Mouse (Mus musculus) frontal cortex, postnatal 14 days (tissue): ENCODE results near the gene Grhl1.
A peak's percentile ranks its signal among the peaks of the same experiment; 100 is the strongest.
"Not testable (repeated sequence)": the region's sequence is repeated elsewhere in the genome, so short reads cannot be mapped to it uniquely, and the experiment has no call there.

Experiments
- DNase-seq, 2 experiments: peaks; one replicate each; pipeline ENCODE4 v3.0.0; 2022; ENCODE audit warnings: low spot score in 2 of 2

Grhl1 gene

GRCm38 (mm10) chr12:24571523-24572392 lies at the start of gene Grhl1:
Gene Grhl1 (plus strand): TSS chr12:24572283.
- peak; percentile 87 for DNase-seq

- not testable (repeated sequence) for DNase-seq
Observed at GRCm38 (mm10) chr12:24525065-24525464, 47.0 kb upstream of the Grhl1 start.

DNA sequence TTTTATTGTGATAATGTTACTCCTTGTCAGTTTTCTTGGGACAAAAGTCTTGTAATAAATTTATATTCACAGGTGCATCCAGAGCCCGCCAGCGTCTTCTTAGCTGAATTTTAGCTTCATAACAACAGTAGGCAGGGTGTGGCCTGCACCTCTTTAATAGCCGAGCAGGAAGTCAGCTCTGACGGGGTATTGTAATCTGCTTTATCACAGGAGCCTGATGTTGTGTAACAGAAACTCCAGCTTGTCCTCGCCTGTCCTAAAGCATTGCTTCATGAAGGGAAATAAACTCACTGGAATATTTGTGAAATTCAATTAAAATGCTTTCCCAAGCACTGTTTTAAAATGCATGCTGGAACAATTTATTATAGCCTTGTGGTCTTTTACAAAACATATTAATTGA lies 35.7 kb upstream of the Grhl1 start:
- no peak for DNase-seq

- DNase-seq: no peak
Observed at GRCm38 (mm10) chr12:24537201-24537600, 34.9 kb upstream of the Grhl1 start.

DNA sequence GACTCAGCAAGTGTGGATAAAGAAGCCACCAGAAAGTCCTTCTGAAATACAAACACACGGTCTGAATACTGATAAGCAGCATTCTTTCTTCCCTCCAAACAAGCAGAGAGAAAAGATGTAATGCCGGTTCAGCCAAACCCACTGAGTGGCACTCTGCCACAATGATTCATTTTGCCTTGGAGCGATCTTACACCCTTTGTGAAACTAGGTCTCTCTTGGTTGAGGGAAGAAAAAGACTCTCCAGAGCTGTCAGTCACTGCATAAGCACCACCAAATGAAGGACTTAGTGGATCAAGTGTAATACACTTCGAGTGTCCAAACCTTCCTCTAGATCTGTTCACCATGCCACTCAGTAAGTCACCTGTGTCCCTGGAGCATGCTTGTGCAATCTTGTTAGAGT lies 34.1 kb upstream of the Grhl1 start:
- DNase-seq: no peak

DNA sequence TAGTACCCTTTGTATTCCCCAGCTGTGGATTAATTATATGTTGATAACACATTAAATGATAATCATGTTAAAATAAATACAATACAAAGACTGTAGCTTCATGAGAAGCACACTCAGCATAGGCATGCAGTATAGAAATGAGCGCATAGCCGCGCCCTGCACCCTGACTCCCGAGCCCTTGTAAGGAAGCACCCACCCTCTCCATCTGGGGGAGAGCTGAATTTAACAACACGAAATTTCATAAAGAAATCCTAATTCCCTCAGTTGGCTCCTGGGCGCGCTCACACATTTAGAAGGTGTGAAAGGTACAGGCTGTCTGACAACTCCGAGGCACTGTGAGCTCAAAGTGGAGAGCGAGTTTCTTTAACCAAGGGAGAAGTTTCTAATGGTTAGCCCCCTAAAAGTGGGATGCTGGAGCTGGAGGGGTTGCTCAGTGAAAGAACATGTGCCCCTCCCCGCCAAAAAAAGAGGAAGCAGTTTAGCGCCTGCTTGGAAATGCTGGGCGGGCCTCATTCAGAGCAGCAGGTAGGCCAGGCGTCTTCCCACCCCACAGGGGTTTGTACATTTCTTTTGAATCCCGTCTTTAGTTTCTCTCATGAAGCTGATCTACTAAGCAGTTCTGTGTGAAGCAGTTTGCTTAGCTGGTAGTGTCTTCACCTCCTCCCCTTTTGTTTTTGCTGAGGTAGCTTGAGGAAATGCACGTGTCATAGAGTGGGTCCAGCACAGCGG lies 30.5 kb upstream of the Grhl1 start:
- no peak for DNase-seq

- no peak for DNase-seq
Observed at GRCm38 (mm10) chr12:24547686-24548085, 24.4 kb upstream of the Grhl1 start.

GRCm38 (mm10) chr12:24548885-24549284 lies 23.2 kb upstream of the Grhl1 start:
- no peak for DNase-seq

- no peak for DNase-seq
Observed at GRCm38 (mm10) chr12:24552531-24552930, 19.6 kb upstream of the Grhl1 start.

DNA sequence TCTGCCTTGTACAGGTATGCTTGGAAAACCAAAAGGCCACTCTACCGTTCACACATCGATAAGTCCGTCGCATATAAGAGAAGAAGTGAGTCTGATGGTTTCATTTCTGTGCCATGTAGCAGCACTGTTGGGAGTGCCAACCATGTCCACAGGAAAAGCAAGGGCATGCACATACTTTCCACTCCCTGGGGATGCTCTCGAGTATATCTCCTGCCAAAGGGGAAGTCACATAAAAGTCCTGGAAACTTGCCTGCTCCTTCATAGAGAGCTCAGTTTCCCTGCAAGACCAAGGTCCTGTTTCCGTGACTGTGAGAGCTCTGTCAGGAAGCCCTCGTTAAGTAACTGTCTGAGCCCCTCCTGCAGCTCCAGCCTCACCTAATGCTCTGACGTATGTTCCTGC lies 16.1 kb upstream of the Grhl1 start:
- no peak for DNase-seq

DNA sequence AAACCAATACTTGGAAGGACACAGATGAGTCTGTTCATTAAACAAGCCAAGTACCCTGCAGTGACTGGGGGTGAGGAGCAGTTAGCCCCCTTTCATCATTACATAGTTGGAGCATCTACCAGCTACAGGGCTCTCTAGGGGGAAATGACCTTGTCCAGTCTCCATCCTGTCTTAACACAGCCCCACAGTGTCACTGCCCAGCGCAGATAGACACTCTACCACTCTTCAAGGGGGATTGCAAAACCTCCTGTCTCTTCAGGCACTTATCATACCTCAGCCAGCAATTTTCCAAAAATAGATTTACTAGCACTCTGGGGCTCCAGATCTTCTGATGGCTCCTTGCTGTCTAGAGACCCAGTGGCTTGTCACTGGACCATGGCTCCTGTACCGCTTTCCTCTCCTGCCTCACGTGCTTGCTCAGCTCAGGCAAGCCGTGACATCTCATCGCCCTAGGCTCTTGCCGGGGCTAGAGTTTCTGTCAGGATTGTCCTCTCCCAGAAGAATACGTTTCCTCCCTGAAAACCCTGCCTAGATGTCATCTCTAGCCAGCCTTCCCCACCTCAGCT lies 8.6 kb upstream of the Grhl1 start:
- DNase-seq: no peak

DNA sequence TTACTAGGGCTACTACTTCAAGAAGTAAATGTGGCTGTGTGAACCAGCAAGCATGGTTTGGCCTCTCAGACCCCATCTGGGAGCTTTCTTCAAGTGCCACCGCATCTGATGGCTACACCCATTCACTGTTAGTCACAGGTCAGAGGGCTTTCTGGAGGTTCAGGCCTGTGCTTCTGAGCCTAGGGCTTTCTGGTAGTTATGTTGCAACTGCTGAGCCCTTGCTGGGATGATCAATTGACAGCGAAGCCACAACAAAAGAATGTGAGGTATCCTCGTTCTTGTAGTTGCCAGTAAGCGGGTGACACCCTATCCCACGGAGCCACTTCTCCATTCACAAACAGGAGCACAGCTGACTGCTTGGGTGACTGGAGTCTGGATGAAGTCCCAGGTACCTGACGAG lies 6.8 kb upstream of the Grhl1 start:
- DNase-seq: no peak

DNA sequence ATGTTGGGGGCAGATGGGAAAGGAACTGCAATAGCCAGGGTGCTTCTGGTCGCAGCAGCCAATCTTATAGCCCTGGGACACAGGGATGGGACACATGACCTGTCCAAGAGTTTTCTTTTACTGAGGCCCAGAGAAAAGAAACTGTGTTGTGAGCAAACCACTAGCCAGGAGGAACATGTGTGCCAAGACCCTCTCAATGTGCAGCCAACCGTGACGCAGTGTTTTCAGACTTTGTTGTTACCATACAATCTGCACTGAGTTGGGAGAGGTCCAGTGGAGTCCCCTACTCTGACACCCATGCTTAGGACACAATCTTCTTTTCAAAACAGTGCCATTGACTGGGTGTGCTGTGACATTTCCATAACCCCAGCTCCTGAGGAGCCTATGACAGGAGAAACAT lies 4.5 kb upstream of the Grhl1 start:
- DNase-seq: no peak

GRCm38 (mm10) chr12:24572421-24573274 lies 565 bp downstream of the Grhl1 start:
- no peak for DNase-seq

GRCm38 (mm10) chr12:24573275-24573580 lies 1.1 kb downstream of the Grhl1 start:
- no peak for DNase-seq

DNA sequence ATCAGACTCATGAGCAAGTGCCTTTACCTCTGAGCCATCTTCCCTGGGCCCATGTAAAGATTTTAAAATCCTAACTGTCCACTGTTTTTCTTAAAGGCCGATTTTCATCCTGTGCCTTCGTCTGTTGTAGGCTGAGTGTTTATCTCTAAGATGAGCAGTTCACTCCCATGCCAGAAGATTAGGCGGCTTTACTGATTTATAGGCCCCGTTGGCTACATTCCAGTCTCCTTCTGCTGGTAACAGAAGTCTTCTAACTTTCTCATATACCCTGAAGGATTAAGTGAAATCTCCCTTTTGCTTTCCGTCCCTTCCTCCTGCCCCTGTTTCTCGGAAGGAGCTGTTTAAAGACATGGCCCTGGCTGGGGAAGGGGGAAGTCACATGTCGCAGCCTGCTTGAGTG lies 2.8 kb downstream of the Grhl1 start:
- DNase-seq: no peak

DNA sequence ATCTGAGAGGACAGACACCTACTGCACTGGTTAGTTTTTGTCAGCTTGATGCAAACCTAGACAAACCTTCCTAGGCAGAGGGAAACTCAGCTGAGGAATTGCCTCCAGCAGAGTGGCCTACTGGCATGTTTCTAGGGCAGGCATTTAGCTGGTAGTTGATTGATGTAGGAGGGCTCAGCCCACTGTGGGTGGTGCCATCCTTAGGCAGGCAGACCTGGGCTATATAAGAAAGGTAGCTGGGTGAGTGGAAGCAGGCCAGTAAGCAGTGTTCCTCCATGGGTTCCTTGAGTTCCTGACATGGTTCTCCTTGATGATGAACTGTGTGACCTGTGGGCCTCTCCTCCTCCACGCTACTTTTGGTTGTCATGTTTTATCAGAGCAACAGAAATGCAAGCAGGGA lies 8.4 kb downstream of the Grhl1 start:
- DNase-seq: no peak

GRCm38 (mm10) chr12:24580996-24581683 lies 9.1 kb downstream of the Grhl1 start:
- no peak for DNase-seq

DNA sequence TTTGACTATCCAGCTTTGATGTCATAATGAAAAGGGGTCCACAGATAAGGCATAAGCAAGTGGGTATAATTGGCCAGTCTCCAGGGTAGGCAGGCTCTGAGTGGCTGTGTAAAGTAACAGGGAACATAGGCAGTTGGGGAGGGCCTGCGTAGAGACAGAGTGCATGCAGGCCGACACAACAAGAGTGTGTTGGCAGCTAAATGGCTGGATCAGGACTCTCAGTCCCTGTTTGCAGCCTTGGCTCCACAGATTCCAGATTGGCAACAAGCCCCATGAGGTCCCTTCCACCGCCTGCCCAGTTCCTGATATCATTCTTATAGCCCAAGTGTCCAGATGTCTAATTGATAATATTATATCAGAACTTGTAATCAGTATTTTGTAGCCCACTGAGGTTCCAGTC lies 11.6 kb downstream of the Grhl1 start:
- DNase-seq: no peak

- DNase-seq: peak in 1 of 2 experiments; percentile 38
Observed at GRCm38 (mm10) chr12:24584835-24585234, 12.8 kb downstream of the Grhl1 start.

DNA sequence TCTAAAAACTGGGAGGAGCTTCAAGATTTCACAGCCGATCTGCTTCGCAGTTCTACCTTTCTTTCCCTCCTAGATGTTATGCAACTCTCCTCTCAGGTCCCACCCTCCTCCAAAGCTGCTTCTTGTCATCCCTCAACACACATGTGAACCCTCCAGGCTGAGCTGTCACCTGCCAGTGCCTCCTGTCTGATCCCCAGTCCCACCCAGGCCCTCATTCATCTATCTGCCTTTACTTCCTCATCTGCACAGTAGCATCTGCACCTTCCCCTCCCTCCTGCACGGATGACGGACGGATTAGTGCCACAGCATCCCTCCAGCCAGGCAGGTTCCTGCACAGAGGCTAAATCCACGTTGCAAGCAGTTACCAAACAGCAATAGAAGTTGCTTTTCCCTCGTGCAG lies 14.1 kb downstream of the Grhl1 start:
- no peak for DNase-seq
